In genomic region chr2:173379736-173380135, GRCm38 (mm10) we compare ENCODE assay signal across 12 mouse cellular contexts.
DNase-seq lines count a peak whose midpoint lies in the region; ATAC-seq and TF ChIP-seq lines count a peak whose summit lies in the region.
"Had no signal": no experiment of that assay in that cellular context is flagged by ENCODE, and none has a peak within 500 bp of the region (broad histone marks: within the 10 kb centered on the region; RNA-seq: fewer than 3 reads in every experiment).

No protein-coding gene starts in this region.

- intact Hi-C loops in heart, postnatal 36 days (cut with DNase I), result no loop called here

- H3K4me3 ChIP-seq in heart, embryonic 15.5 days, result no peak overlapping the region
- H3K4me3 ChIP-seq in midbrain, embryonic 11.5 days (ENCODE audit: low read depth, low read length), result no peak overlapping the region
- H3K4me3 ChIP-seq in midbrain, embryonic 14.5 days (replicated peaks; ENCODE audit: low read depth, low read length), result no peak overlapping the region
- no peak overlapping the region for H3K4me3 ChIP-seq in stomach, embryonic 14.5 days (ENCODE audit: low read depth, low read length)
- no peak overlapping the region for H3K4me3 ChIP-seq in layer of hippocampus, adult 2 months
- H3K4me3 ChIP-seq in hindbrain, embryonic 11.5 days (ENCODE audit: low read depth, low read length), result no peak overlapping the region
- H3K4me3 ChIP-seq: forebrain, embryonic 10.5 days; hindbrain, embryonic 12.5 days had no signal

- ATAC-seq in heart, embryonic 15.5 days (replicated peaks; ENCODE audit: insufficient number of reproducible peaks, insufficient read depth, low FRiP score, low read depth), result no peak
- ATAC-seq in midbrain, embryonic 11.5 days (ENCODE audit: low FRiP score), result no peak
- no peak for ATAC-seq in midbrain, embryonic 14.5 days (ENCODE audit: low FRiP score, low TSS enrichment)
- ATAC-seq in inflammation-experienced regulatory T-cells, adult 6 months, result peak; percentile 38
- no peak for ATAC-seq in stomach, embryonic 14.5 days (ENCODE audit: insufficient number of reproducible peaks, insufficient read depth, low FRiP score, low read depth)
- no peak for ATAC-seq in hindbrain, embryonic 11.5 days (ENCODE audit: low FRiP score)

- TF ChIP-seq CTCF in layer of hippocampus, adult 2 months (conservative IDR thresholded peaks at IDR 0.05), result no peak

- DNase-seq in heart, postnatal 36 days, result no peak
- DNase-seq in midbrain, embryonic 11.5 days (ENCODE audit: low spot score, missing footprints), result peak; percentile 66
- no peak for DNase-seq in midbrain, embryonic 14.5 days
- no peak for DNase-seq in layer of hippocampus, adult 2 months (ENCODE audit: low spot score in 2 of 2)
- no peak for DNase-seq in hindbrain, embryonic 11.5 days (ENCODE audit: low spot score)

- no peak overlapping the region for H3K9ac ChIP-seq in heart, embryonic 15.5 days
- H3K9ac ChIP-seq in midbrain, embryonic 11.5 days (ENCODE audit: low read length), result no peak overlapping the region
- H3K9ac ChIP-seq in midbrain, embryonic 14.5 days (replicated peaks; ENCODE audit: low read length), result no peak overlapping the region
- H3K9ac ChIP-seq in stomach, embryonic 14.5 days (replicated peaks; ENCODE audit: low read depth, low read length), result no peak overlapping the region
- H3K9ac ChIP-seq in hindbrain, embryonic 11.5 days (ENCODE audit: low read depth, low read length), result no peak overlapping the region
- H3K9ac ChIP-seq: hindbrain, embryonic 12.5 days had no signal

- peak overlapping the region; percentile 56; the same call in 1 of the 2 replicates for H3K27ac ChIP-seq in heart, embryonic 15.5 days
- no peak overlapping the region for H3K27ac ChIP-seq in midbrain, embryonic 11.5 days (ENCODE audit: low read depth, low read length)
- no peak overlapping the region for H3K27ac ChIP-seq in midbrain, embryonic 14.5 days (replicated peaks; ENCODE audit: low read depth, low read length)
- peak overlapping the region; percentile 89 for H3K27ac ChIP-seq in stomach, embryonic 14.5 days (ENCODE audit: low read length)
- H3K27ac ChIP-seq in layer of hippocampus, adult 2 months, result no peak overlapping the region
- no peak overlapping the region for H3K27ac ChIP-seq in hindbrain, embryonic 11.5 days (ENCODE audit: low read depth, low read length)
- H3K27ac ChIP-seq: forebrain, embryonic 10.5 days; hindbrain, embryonic 12.5 days; macrophage had no signal

- H3K36me3 ChIP-seq in heart, embryonic 15.5 days, result no peaks in the 10 kb centered on the region
- H3K36me3 ChIP-seq in midbrain, embryonic 11.5 days (ENCODE audit: control insufficient read depth, insufficient read depth, low read length), result no peaks in the 10 kb centered on the region
- H3K36me3 ChIP-seq in midbrain, embryonic 14.5 days (ENCODE audit: control insufficient read depth, insufficient read depth, low read length), result no peaks in the 10 kb centered on the region
- no peaks in the 10 kb centered on the region for H3K36me3 ChIP-seq in stomach, embryonic 14.5 days (ENCODE audit: control insufficient read depth, insufficient read depth, low read length)
- no peaks in the 10 kb centered on the region for H3K36me3 ChIP-seq in hindbrain, embryonic 11.5 days (ENCODE audit: control insufficient read depth, insufficient read depth, low read length)
- H3K36me3 ChIP-seq: forebrain, embryonic 10.5 days; hindbrain, embryonic 12.5 days had no signal

- no peaks in the 10 kb centered on the region for H3K27me3 ChIP-seq in heart, embryonic 15.5 days
- H3K27me3 ChIP-seq in midbrain, embryonic 11.5 days (ENCODE audit: control insufficient read depth, insufficient read depth, low read length), result no peaks in the 10 kb centered on the region
- H3K27me3 ChIP-seq in midbrain, embryonic 14.5 days (ENCODE audit: control insufficient read depth, insufficient read depth, low read length), result no peaks in the 10 kb centered on the region
- H3K27me3 ChIP-seq in stomach, embryonic 14.5 days (ENCODE audit: control insufficient read depth, insufficient read depth, low read length), result no peaks in the 10 kb centered on the region
- no peaks in the 10 kb centered on the region for H3K27me3 ChIP-seq in hindbrain, embryonic 11.5 days (ENCODE audit: control insufficient read depth, insufficient read depth, low read length)
- H3K27me3 ChIP-seq: hindbrain, embryonic 12.5 days had no signal

- 77% methylated on average over 1 of the region's 1 CpGs for WGBS in heart, embryonic 15.5 days
- WGBS in midbrain, embryonic 11.5 days, result 90% methylated on average over 1 of the region's 1 CpGs
- 84% methylated on average over 1 of the region's 1 CpGs for WGBS in midbrain, embryonic 14.5 days
- 52% methylated on average over 1 of the region's 1 CpGs for WGBS in stomach, embryonic 14.5 days
- 88% methylated on average over 1 of the region's 1 CpGs for WGBS in hindbrain, embryonic 11.5 days

- H3K4me2 ChIP-seq in heart, embryonic 15.5 days, result no peak overlapping the region
- no peak overlapping the region for H3K4me2 ChIP-seq in midbrain, embryonic 11.5 days
- H3K4me2 ChIP-seq in midbrain, embryonic 14.5 days (ENCODE audit: low read length), result no peak overlapping the region
- no peak overlapping the region for H3K4me2 ChIP-seq in stomach, embryonic 14.5 days (replicated peaks; ENCODE audit: low read depth, low read length)
- no peak overlapping the region for H3K4me2 ChIP-seq in hindbrain, embryonic 11.5 days (replicated peaks; ENCODE audit: low read depth, low read length)
- H3K4me2 ChIP-seq: hindbrain, embryonic 12.5 days; liver, embryonic 11.5 days had no signal

- no peaks in the 10 kb centered on the region for H3K9me3 ChIP-seq in heart, embryonic 15.5 days (replicated peaks)
- no peaks in the 10 kb centered on the region for H3K9me3 ChIP-seq in midbrain, embryonic 11.5 days (ENCODE audit: control insufficient read depth, low read length)
- no peaks in the 10 kb centered on the region for H3K9me3 ChIP-seq in midbrain, embryonic 14.5 days (ENCODE audit: control insufficient read depth, low read length)
- no peaks in the 10 kb centered on the region for H3K9me3 ChIP-seq in stomach, embryonic 14.5 days (ENCODE audit: control insufficient read depth, low read depth, low read length)
- no peaks in the 10 kb centered on the region for H3K9me3 ChIP-seq in hindbrain, embryonic 11.5 days (ENCODE audit: control insufficient read depth, low read length)
- H3K9me3 ChIP-seq: forebrain, embryonic 10.5 days; hindbrain, embryonic 12.5 days had no signal

- peaks cover 24% of the 10 kb centered on the region for H3K4me1 ChIP-seq in heart, embryonic 15.5 days (replicated peaks)
- no peaks in the 10 kb centered on the region for H3K4me1 ChIP-seq in midbrain, embryonic 11.5 days (ENCODE audit: control insufficient read depth, insufficient read depth, low read length)
- H3K4me1 ChIP-seq in midbrain, embryonic 14.5 days (ENCODE audit: control insufficient read depth, insufficient read depth, low read length), result 0 out of 2 replicates have a peak, but pooled peaks cover 3% of the 10 kb centered on the region
- H3K4me1 ChIP-seq in stomach, embryonic 14.5 days (ENCODE audit: control insufficient read depth, insufficient read depth, low read length), result peaks cover 36% of the 10 kb centered on the region
- H3K4me1 ChIP-seq in hindbrain, embryonic 11.5 days (replicated peaks; ENCODE audit: control insufficient read depth, insufficient read depth, low read length), result no peaks in the 10 kb centered on the region

Comparison
In these comparisons a context has a peak if more than half of its experiments do, and no peak if none do; other contexts are left out.
1. H3K27ac ChIP-seq: peak in heart, embryonic 15.5 days (single experiment) and stomach, embryonic 14.5 days (single experiment); none in midbrain, embryonic 11.5 days (single experiment), midbrain, embryonic 14.5 days (single experiment), layer of hippocampus, adult 2 months (single experiment) and hindbrain, embryonic 11.5 days (single experiment).